ENCODE assay signal across 12 mouse cellular contexts in genomic region chr11:110997211-110997610, GRCm38 (mm10). TPM values are rescaled to one million over a fixed set of nuclear protein-coding genes. Genes with fewer than 3 reads are reported as not detected.
DNase-seq lines count a peak whose midpoint lies in the region; ATAC-seq lines count a peak whose summit lies in the region.
"Had no signal": no experiment of that assay in that cellular context is flagged by ENCODE, and none has a peak within 500 bp of the region (broad histone marks: within the 10 kb centered on the region; RNA-seq: fewer than 3 reads in every experiment).

No protein-coding gene starts in this region.

- H3K4me1 ChIP-seq in hindbrain, embryonic 13.5 days (replicated peaks) = no peaks in the 10 kb centered on the region
- no peaks in the 10 kb centered on the region for H3K4me1 ChIP-seq in hindbrain, embryonic 12.5 days
- H3K4me1 ChIP-seq: embryonic facial prominence, embryonic 13.5 days; heart, embryonic 15.5 days had no signal

- peak; percentile 8 for DNase-seq in cerebellum, adult 9-10 months
- DNase-seq in left cerebral cortex, adult 18-20 months (ENCODE audit: low spot score in 2 of 2) = peak; percentile 2 to 8
- peak; percentile 19 for DNase-seq in splenic B cell, adult 2 months (ENCODE audit: low read depth, low spot score)
- no peak for DNase-seq in urinary bladder, adult 18-20 months (ENCODE audit: low spot score in 2 of 2)
- DNase-seq in adrenal gland, postnatal 10 days = no peak
- no peak for DNase-seq in lung, postnatal 4 days
- DNase-seq: adrenal gland, postnatal 36 days had no signal

- no peak overlapping the region for H3K27ac ChIP-seq in hindbrain, embryonic 13.5 days
- no peak overlapping the region for H3K27ac ChIP-seq in hindbrain, embryonic 12.5 days
- H3K27ac ChIP-seq: embryonic facial prominence, embryonic 13.5 days; heart, embryonic 15.5 days; macrophage had no signal

- H3K27me3 ChIP-seq in hindbrain, embryonic 13.5 days = no peaks in the 10 kb centered on the region
- H3K27me3 ChIP-seq in hindbrain, embryonic 12.5 days = no peaks in the 10 kb centered on the region
- H3K27me3 ChIP-seq in splenic B cell, adult 2 months (ENCODE audit: control insufficient read depth, insufficient read depth, low read length, poor library complexity, severe bottlenecking) = no peaks in the 10 kb centered on the region
- H3K27me3 ChIP-seq: embryonic facial prominence, embryonic 13.5 days; heart, embryonic 15.5 days had no signal

- peak; percentile 52; the same call in 1 of the 2 replicates for ATAC-seq in hindbrain, embryonic 13.5 days (ENCODE audit: low FRiP score)
- no peak for ATAC-seq in hindbrain, embryonic 12.5 days (ENCODE audit: low FRiP score)

- H3K4me2 ChIP-seq in hindbrain, embryonic 13.5 days = no peak overlapping the region
- no peak overlapping the region for H3K4me2 ChIP-seq in hindbrain, embryonic 12.5 days (replicated peaks)
- H3K4me2 ChIP-seq: embryonic facial prominence, embryonic 13.5 days; heart, embryonic 15.5 days had no signal

- H3K9me3 ChIP-seq in hindbrain, embryonic 13.5 days = no peaks in the 10 kb centered on the region
- H3K9me3 ChIP-seq in hindbrain, embryonic 12.5 days (replicated peaks) = no peaks in the 10 kb centered on the region
- H3K9me3 ChIP-seq: embryonic facial prominence, embryonic 13.5 days; heart, embryonic 15.5 days had no signal

- H3K36me3 ChIP-seq in hindbrain, embryonic 13.5 days = no peaks in the 10 kb centered on the region
- no peaks in the 10 kb centered on the region for H3K36me3 ChIP-seq in hindbrain, embryonic 12.5 days
- H3K36me3 ChIP-seq in splenic B cell, adult 2 months (ENCODE audit: control insufficient read depth, insufficient read depth, low read length, poor library complexity, severe bottlenecking) = no peaks in the 10 kb centered on the region
- H3K36me3 ChIP-seq: embryonic facial prominence, embryonic 13.5 days; heart, embryonic 15.5 days had no signal

- 43% methylated on average over 9 of the region's 9 CpGs for WGBS in hindbrain, embryonic 13.5 days
- WGBS in hindbrain, embryonic 12.5 days = 55% methylated on average over 9 of the region's 9 CpGs

- no peak overlapping the region for H3K9ac ChIP-seq in hindbrain, embryonic 13.5 days
- no peak overlapping the region for H3K9ac ChIP-seq in hindbrain, embryonic 12.5 days
- H3K9ac ChIP-seq: embryonic facial prominence, embryonic 13.5 days; heart, embryonic 15.5 days had no signal

- no peak overlapping the region for H3K4me3 ChIP-seq in hindbrain, embryonic 13.5 days
- H3K4me3 ChIP-seq in hindbrain, embryonic 12.5 days = no peak overlapping the region
- H3K4me3 ChIP-seq: embryonic facial prominence, embryonic 13.5 days; heart, embryonic 15.5 days had no signal

RNA-seq across cellular contexts. Expression of gene Kcnj16, which starts 29.4 kb away (rescaled TPM):
- polyA plus RNA-seq in hindbrain, embryonic 13.5 days (2015; fragmentation: Nextera tagmentation; extraction: Ambion mirVana) = 0.36 and 0.60 TPM in 2 replicates
- polyA plus RNA-seq in hindbrain, embryonic 12.5 days (2016; fragmentation: Nextera tagmentation; extraction: Ambion mirVana) = 0.35 and 0.38 TPM in 2 replicates
- 10 to 100 TPM; 25.5 to 27.7 TPM for total RNA-seq in left cerebral cortex, adult 18-20 months (2021)
- total RNA-seq in adrenal gland, postnatal 10 days (2021) = under 1 TPM; 0.45 to 0.48 TPM
- polyA plus RNA-seq: embryonic facial prominence, embryonic 13.5 days; heart, embryonic 15.5 days had no signal

Comparison
In these comparisons a context has a peak if more than half of its experiments do, and no peak if none do; other contexts are left out.
1. DNase-seq: peak in cerebellum, adult 9-10 months (single experiment), left cerebral cortex, adult 18-20 months (2 of 2) and splenic B cell, adult 2 months (single experiment); none in urinary bladder, adult 18-20 months (0 of 2), adrenal gland, postnatal 10 days (single experiment) and lung, postnatal 4 days (0 of 2).
2. RNA of gene Kcnj16, which starts 29.4 kb away (total RNA-seq): 25.5 to 27.7 TPM in left cerebral cortex, adult 18-20 months; 0.45 to 0.48 TPM in adrenal gland, postnatal 10 days; every median in the first group is over 10 times any median in the second.